Mouse (Mus musculus): Measurements from ENCODE around the gene Ablim1.

Ablim1 gene

DNA sequence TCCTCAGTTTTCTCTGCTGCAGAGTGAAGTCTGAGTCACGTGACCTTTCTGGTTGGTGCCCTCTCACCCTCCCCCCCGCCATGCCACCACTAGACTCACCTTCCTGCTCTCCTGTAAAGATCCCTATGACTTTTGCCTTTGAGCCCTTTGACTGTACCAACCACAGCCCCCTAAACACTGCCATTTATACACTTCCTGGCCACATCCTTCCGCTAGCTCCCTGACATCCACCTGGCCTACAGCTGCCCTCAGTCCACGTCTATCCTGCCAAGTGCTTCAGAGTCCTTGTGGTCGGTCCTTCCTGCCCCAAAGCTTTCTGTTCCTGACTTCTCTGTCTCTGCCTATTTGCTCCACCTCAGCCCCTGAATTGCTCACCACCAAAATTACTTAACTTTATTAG is 29.1 kb upstream of the Ablim1 start:
- no peak for DNase-seq (ENCODE audit: low spot score)

DNA sequence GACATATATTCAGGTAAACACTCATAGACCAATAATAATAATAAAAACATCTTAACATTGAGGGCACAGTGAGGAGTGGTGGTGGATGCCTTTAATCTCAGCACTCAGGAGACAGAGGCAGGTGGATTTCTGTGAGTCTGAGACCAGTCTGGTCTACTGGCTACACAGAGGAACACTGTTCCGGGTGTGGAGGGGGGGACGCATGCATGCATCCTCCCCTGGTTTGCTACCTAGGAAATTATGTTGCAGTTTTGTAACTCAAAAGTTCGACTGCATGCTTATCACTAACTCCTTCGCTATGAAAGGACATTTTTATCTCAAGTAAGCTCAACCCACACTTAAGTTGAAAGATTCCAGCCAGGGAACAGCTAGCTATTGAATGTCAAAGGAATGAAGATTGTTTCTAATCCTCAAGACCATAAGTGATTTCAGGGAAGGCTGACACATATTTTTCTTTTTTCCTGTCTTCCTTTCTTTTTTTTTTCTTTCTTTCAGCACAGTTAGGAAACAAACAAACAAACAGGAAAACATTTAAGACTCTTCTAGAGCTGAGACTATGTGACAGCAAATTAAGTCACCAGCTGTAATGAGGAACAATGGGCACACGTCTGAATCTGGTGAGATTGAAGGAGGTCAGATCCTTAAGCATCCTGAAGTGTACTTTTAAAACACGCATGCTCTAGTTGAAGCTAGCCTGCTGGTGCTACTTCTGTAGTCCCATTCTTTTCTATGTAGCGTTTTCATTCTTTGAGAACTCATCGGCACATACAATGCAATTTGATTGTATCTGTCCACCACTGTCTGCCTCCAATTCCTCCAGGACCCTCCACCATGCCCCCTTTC is 26.4 kb upstream of the Ablim1 start:
- DNase-seq (ENCODE audit: low spot score): no peak

DNA sequence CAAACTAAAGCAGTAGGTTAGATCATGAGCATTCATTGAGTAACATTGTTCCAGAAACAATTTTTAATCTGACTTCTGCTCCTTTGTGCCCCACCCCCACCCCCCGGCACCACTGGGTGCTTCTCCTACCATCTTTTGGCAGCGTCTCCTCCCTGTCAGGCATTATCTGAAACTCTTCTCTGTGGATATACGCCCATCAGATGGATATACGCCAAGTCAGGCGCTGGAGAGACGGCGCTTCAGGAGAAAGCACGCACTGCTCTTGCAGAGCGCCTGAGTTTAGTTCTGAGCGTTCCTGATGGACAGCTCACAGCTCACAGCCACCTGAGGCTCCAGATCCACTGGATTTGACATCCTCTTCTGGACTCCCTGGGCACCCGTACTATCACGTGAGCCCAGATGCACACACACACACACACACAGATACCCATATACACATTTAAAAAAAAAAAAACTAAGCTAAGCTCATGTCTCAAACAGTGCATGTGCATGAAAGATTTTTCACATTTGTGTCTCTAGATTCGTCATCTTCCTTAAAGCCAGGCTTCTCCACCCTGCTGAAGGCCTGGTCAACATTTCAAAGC is 24.7 kb upstream of the Ablim1 start:
- no peak for DNase-seq (ENCODE audit: low spot score)

DNA sequence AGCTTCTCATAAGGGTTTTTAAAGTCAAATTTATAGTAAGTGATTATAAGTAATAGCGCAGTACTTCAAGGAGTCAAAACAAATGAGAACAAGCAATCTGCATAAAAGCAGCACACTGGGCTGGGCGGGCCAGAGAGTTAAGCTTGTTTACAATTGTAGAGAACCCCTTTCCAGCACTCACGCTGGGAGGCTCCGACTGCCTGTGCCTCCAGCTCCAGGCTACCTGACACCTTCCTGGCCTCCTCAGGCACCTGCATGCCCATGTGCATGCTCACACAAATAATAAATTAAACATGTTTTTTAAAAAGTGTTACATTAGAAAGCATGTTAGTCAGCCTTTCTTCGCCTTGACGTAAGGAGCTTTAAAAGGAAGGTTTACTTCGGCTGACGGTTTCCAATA is 20.4 kb upstream of the Ablim1 start:
- DNase-seq (ENCODE audit: low spot score): no peak

DNA sequence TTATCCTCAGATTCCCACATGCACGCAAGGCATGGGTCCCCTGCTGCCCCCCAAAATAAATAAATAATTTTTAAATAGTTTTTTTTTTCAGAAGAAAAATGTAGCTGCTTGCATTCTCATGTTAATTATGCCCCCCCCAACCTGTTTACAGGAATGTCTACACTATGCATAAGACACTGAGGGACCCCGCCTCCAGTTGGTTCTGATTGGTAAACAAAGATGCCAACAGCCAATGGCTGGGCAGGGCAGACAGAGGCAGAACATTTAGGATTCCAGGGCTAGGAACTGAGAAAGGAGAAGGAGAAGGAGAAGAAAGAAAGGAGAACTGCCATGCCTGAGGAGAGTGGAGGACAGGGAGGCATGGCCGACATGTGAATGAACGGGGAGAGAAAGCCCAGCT is 18.6 kb upstream of the Ablim1 start:
- DNase-seq (ENCODE audit: low spot score): no peak

DNA sequence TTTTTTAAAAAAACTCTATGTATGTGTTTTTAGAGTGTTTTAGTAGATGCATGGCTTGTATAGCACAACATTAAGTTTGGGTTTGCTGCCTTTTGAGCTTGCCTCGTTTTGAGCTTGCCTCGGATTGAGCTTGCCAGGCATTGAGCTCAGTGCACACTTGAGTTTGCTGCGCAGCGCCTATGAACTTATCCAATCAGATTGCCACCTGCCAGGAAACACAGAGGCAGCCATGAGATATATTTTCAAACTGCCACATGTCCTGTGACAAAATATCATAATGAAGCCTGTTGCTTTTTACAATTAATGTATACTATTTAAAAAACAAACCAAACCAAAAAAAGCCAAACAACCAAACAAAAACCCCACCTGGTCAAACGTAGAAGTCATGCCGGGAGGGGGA is 16.5 kb upstream of the Ablim1 start:
- no peak for DNase-seq (ENCODE audit: low spot score)

DNA sequence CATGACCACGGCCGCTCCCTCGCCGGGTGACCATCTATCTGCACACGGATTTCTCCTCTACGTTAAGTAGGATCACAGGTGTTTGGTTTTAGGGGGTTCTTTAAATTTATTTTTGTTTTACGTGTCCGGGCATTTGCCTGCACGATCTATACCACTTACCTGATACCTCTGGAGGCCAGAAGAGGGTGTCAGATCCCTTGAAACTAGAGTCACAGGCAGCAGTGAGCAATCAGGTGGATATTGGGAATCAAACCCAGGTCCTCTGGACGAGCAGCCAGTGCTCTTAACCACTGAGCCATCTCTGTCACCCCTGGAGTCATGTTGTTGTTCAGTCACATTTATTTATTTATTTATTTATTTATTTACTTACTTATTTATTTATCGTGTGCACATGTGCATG is 15.6 kb upstream of the Ablim1 start:
- DNase-seq (ENCODE audit: low spot score): no peak

DNA sequence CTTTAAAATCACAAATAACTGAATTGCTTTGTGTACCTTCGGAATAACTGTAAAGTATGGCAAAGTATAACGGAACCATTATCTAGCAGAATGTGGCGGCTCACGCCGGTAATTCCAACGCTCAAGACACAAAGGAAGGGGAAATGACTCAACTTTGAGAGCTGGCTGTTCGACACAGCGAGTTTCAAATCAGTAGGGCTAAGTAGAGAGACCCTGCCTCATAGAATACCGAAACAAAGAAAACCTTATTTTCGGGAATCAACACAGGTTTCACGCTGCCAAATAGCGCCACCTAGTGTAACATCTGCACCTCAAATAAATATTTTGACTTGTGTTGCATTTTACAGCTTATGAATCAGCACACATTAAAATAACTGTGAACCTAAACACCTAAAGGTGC is 14.1 kb upstream of the Ablim1 start:
- peak; percentile 30 for DNase-seq (ENCODE audit: low spot score)

DNA sequence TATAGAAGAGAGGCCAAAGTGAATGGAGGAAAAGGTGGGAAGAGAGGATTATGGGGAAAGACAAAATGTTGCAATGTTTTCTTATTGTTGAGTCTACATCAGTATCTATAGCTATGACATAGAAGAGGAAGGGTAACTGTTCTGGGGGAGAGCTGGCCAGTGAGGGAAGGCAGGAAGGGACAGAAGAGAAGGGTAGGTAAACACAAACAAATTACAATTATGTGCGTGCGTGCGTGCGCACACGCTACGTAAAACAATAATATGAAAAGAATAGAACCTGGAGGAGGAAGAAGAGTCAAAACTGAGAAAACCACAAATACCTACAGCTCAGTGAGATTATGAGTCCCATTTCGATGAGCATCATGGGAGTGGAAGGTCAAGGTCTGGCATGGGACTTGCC is 13.6 kb upstream of the Ablim1 start:
- no peak for DNase-seq (ENCODE audit: low spot score)

DNA sequence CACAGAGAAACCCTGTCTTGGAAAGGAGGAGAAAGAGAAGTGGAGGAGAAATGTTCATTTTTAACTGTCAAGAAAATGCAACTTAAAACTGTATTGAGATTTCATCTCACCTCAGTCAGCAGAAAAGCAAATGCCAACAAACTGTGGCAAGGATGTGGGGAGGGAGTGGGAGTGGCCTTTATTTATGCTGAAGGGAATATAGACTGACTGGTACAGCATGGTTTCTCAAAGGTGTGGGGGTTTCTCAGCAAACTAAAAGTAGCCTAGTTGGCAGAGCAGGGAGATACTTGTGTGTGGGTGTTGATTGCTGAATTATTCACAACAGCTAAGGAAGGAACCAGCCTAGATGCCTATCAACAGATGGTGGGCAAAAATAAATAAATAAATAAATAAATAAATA is 13.0 kb upstream of the Ablim1 start:
- DNase-seq (ENCODE audit: low spot score): no peak

DNA sequence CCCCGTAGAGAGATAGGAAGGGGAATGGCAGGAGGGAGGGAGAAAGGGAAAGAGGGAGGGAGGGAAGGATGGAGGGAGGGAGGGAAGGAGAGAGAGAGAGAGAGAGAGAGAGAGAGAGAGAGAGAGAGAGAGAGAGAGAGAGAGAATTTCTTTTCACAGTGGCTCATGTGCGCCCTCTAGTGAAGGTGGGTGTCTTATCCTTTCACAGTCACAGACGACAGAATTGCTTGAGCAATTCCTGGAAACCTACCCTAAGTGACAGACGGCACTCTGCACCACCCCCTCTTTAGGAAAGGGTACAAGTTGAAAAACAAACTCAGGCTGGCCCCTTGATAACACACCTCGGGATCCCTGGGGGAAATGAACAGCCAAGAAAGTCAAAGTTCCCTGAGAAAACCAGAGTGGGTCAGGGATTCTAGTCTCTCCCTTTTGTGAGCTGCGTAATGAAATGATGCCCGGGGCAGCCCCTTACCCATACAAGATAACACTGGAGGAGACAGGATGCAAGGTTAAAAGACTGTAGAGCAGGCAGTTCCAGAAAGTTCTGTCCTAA is 11.1 kb upstream of the Ablim1 start:
- DNase-seq (ENCODE audit: low spot score): peak; percentile 79

DNA sequence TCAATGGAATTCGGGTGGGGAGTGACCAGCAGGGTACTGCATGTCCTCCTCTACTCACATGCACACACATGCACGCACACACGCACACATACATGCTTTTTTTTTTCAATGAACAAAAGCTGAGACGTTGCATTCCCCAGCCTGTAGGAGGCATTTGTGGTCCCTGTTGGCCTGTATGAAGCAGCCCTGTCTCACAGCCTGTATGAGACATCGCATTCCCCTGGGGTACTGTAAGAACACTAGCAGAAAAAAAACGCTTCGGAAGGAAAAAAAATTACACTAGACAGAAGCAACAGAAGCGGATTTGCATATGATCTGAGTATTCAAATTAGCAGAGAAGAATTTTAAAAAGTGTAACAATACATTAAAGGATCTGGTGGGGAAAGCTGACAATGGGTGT is 8.4 kb upstream of the Ablim1 start:
- DNase-seq (ENCODE audit: low spot score): no peak

DNA sequence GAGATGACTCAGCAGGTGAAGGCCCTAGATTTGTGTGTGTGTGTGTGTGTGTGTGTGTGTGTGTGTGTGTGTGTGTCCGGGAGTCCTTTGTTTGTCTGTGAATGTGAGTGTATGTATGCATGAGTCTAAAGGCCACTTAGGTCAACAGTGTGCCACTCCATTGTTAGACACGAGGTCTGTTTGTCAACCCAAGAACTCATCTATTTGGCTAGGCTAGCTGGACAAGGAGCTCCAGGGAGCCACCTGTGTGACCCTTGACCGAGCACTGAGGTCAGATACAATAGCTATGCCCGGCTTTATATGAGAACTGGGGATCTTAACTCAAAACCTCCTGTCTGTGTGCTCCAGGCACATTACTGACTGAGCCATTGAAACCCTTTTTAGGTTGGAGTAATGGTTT is 7.8 kb upstream of the Ablim1 start:
- DNase-seq (ENCODE audit: low spot score): no peak

DNA sequence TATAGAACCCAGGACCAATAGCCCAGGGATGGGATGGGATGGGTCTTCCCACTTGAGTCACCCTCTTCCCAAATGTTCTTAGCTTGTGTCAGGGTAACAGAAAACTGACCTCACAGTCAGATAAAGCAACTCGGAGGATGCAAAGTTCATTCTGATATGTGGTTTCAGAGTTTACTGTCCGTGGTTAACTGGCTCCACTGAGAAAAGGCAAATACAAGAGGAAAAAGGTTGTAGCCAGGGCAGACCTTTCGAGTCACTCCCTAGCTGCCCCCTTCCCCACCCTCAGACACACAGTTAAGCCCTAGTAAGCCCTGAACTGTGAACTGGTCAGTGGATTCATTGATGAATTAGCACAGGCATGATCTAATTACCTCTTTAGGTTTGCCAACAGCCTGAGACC is 7.1 kb upstream of the Ablim1 start:
- no peak for DNase-seq (ENCODE audit: low spot score)

DNA sequence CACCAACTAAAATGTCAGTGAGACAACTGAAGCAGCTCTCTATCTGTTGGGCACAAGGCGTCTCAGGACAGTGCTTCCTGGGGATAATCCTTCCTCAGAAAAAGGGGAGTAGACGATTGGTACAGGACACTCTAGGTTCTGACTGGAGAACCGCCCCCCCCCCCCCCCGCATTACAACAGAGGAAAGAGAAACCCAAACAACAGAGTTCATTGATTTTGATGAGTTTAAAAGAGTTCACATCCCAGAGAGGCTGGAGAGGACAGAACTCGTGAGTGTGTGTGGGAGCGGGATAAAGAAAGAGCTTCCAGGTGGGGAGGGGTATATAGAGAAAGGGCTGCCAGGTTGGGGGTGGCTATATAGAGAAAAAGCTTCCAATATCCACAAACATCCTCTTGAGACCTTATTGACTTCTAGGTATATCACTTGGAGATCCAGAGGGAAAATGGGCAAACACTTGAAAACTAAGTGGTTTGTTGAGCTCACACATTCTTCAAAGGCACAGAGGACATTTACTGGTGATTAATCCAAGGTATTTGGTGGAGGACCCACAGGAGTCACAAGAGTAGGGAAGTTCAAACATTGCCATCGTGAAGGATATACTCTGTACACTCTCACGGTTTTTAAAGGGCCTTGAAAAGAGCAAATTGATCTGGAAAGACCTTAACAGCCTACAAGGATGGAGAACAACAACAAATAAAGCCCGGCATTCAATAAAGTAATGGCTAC is 6.1 kb upstream of the Ablim1 start:
- DNase-seq (ENCODE audit: low spot score): no peak

DNA sequence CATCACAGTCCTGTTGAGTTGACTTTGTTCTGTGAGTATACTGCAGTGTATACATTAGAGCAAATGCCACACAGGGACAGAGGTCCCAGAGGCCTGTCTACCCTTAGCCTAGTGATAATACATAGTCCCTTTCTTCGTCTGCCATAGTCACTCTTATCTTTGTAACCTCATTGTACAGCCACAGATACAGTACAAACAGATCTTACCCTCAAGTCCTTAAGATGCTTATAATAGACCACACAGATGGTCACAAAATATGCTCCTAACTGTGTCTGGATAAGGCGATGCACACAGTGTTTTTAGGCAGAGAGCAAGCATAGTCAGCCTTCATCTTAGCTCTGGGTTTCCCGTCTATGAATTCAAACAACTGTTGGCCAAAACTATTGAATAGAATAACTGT is 1.9 kb upstream of the Ablim1 start:
- no peak for DNase-seq (ENCODE audit: low spot score)

DNA sequence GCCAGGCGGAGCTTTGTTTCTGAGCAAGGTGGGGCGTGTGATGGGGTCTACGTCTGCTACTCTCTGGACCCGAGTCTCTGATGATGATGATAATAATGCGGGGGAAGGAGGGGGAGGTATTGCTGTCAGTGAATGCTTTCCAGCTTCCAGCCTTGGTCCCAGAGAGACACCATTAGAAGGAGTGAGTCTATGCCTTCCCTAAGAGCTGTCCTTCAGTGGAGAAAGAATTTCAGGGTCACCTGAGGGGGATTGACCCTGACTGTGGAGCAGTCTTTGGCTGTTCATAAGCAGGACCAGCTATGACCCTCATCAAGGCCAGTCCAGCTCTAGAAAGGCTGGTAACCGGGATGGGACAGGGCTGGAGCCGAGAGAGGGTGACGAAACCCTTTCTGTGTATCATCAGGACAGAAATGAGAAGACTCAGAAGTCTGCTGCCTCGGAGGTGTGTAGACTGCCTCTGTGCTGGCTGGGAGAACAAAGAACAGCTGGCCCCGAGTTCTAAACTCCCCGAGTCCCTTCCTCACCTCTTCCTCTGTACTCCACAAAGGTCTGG is 370 bp upstream of the Ablim1 start:
- DNase-seq (ENCODE audit: low spot score): no peak

DNA sequence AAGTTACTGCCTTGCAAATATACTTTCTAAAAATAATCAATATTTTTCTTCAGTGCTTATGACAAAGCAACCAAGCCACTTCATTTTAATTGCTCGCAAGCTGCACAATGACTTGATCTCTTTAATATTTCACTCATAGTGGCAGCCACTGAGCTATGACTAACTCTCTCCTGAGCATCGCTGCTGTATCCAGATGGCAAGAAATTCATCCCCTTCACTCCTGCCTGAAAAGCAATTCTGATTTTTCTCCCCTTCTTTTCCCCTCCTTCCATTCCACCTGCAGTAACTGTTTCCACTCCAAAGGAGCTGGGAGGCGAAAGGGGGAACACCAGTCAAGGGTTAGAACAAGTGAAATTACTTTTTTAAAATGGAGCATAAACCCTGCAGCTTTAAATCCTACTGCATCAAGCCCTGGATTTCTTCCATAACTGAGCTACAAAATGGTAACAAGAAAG is 801 bp downstream of the Ablim1 start:
- DNase-seq (ENCODE audit: low spot score): peak; percentile 22

DNA sequence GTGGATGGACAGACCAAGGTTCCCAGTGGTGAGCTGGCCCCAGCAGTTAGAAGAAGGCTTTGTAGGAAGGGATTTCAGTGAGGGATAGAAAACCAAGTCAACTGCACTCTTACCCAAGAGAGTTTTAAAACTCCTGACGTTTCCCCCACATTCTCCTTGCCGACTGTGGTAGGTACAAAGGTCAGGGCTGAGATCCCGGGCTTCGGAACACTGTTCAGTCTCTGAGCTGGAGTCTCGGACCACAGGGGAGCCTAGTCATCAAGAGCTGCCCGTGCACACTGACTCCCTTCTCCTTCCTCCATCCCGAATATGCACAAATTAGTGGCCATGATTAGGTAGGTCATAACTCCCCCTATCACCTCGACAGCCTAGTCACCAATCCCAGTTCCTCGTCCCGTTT is 1.5 kb downstream of the Ablim1 start:
- DNase-seq (ENCODE audit: low spot score): no peak

DNA sequence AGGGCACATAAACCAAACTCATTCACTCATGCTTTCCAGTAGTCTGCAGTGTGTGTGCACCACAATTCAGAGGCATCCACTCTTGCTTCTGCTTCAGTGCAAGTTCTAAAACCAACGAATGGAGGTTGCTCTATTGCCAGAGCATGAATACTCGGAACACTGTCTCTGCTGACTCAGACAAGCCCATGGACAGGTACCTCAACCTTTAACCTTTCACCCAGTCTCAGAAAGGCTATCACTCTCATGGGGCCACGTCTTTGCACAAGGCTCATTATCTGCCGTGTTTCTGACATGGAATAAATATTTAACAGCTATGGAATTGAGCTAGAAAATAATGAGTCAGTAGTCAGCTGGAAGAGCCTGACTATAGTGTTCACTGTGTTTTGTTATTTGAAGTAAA is 4.7 kb downstream of the Ablim1 start:
- no peak for DNase-seq (ENCODE audit: low spot score)

DNA sequence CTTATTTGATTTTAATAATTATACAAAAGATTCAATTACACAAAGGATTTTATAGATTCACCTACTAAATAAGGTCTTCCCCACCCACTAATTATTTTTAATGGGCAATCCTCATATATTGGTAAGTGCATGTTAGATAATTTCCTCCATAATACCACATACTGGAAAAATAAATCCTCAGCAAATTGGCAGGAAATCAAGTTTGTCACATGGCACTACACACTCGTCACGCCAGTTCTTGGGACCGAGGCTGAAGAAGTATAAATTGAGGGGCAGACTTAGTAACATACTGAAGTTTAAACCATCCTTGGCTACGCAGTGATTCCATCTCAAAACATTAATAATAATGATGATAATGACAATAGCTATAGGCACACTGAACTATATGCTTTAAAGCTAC is 8.1 kb downstream of the Ablim1 start:
- no peak for DNase-seq (ENCODE audit: low spot score)

DNA sequence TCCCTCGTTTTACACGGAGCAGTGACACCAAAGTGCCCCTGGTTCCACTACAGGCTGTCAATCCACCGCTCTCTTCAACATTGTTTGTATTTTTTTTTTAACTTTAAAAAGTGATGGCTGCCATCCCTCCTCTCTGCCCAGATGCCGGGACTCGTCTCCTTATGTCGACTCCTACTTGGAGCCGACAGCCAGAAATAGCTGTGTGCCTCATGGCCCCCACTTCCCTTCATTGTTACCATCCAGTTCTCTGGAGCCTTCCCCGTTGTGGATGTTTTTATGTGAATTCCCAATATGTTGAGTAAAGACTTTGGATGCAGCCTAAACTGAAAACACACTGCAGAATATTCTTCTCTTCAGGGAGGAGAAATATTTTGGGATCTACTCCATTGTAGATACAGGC is 8.7 kb downstream of the Ablim1 start:
- DNase-seq (ENCODE audit: low spot score): no peak

DNA sequence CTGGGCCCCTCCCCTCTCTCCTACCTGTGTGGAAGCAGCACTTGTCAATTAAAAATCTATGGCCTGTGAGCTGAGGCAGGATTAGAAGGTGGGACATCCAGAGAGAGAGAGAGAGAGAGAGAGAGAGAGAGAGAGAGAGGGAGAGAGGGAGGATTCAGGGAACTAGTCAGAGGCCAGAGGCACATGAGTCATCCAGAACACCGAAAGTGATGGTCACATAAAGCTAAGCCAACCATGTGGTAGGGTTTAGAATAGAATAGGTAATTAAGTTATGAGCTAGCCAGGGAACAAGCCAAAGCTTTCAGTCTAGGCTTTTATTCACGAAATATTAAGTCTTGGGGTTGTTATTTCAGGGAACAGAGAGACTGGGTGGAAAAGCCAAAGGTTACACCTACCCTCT is 10.1 kb downstream of the Ablim1 start:
- no peak for DNase-seq (ENCODE audit: low spot score)

All from layer of hippocampus, adult 11-12 months (tissue).